In the genomic region with DNA sequence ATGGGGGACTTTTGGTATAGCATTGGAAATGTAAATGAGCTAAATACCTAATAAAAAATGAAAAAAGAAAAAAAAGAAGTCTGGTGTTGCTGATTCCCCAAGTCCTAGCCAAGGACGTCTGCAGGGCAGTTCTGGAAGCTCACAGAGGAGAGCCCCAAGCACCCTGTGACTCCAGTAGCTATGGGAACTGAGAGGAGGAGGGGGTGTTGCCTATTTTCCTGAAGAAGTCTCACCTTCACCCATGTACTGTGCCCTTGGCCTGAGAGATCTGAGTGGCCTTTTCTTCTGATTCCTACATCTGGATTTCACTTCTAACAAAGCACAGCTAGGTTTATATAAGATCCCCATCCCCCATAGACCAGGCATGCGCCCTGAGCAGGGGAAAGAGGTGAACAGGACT, we compare ENCODE assay signal across 17 mouse cellular contexts.
DNase-seq lines count a peak whose midpoint lies in the region; ATAC-seq lines count a peak whose summit lies in the region.
"Had no signal": no experiment of that assay in that cellular context is flagged by ENCODE, and none has a peak within 500 bp of the region (broad histone marks: within the 10 kb centered on the region; RNA-seq: fewer than 3 reads in every experiment).

No protein-coding gene starts in this region.

- H3K4me2 ChIP-seq in hindbrain, embryonic 14.5 days (replicated peaks), result no peak overlapping the region
- no peak overlapping the region for H3K4me2 ChIP-seq in hindbrain, embryonic 13.5 days
- no peak overlapping the region for H3K4me2 ChIP-seq in midbrain, embryonic 14.5 days (ENCODE audit: low read length)
- no peak overlapping the region for H3K4me2 ChIP-seq in midbrain, embryonic 16.5 days (ENCODE audit: low read length)
- no peak overlapping the region for H3K4me2 ChIP-seq in embryonic facial prominence, embryonic 13.5 days
- no peak overlapping the region for H3K4me2 ChIP-seq in limb, embryonic 12.5 days
- H3K4me2 ChIP-seq: heart, embryonic 15.5 days; intestine, embryonic 15.5 days; neural tube, embryonic 12.5 days had no signal

- no peak overlapping the region for H3K9ac ChIP-seq in hindbrain, embryonic 14.5 days
- H3K9ac ChIP-seq in hindbrain, embryonic 13.5 days, result no peak overlapping the region
- no peak overlapping the region for H3K9ac ChIP-seq in midbrain, embryonic 14.5 days (replicated peaks; ENCODE audit: low read length)
- H3K9ac ChIP-seq in midbrain, embryonic 16.5 days (ENCODE audit: low read depth, low read length), result no peak overlapping the region
- H3K9ac ChIP-seq in embryonic facial prominence, embryonic 13.5 days, result no peak overlapping the region
- no peak overlapping the region for H3K9ac ChIP-seq in limb, embryonic 12.5 days (replicated peaks)
- H3K9ac ChIP-seq: heart, embryonic 15.5 days; intestine, embryonic 15.5 days; neural tube, embryonic 12.5 days had no signal

- ATAC-seq in hindbrain, embryonic 14.5 days (ENCODE audit: low FRiP score), result no peak
- ATAC-seq in hindbrain, embryonic 13.5 days (ENCODE audit: low FRiP score), result no peak
- no peak for ATAC-seq in midbrain, embryonic 14.5 days (ENCODE audit: low FRiP score, low TSS enrichment)
- ATAC-seq in midbrain, embryonic 16.5 days, result no peak
- ATAC-seq in embryonic facial prominence, embryonic 13.5 days (ENCODE audit: insufficient number of reproducible peaks, insufficient read depth, low FRiP score, low TSS enrichment, low read depth), result no peak
- ATAC-seq in limb, embryonic 12.5 days (ENCODE audit: insufficient number of reproducible peaks, insufficient read depth, low FRiP score, low TSS enrichment, low read depth), result peak; percentile 66; the same call in 1 of the 2 replicates
- ATAC-seq: intestine, embryonic 15.5 days had no signal

- H3K4me3 ChIP-seq in hindbrain, embryonic 14.5 days (replicated peaks; ENCODE audit: low read length), result no peak overlapping the region
- no peak overlapping the region for H3K4me3 ChIP-seq in hindbrain, embryonic 13.5 days
- no peak overlapping the region for H3K4me3 ChIP-seq in midbrain, embryonic 14.5 days (replicated peaks; ENCODE audit: low read depth, low read length)
- H3K4me3 ChIP-seq in midbrain, embryonic 16.5 days (ENCODE audit: low read depth, low read length), result no peak overlapping the region
- no peak overlapping the region for H3K4me3 ChIP-seq in embryonic facial prominence, embryonic 13.5 days
- H3K4me3 ChIP-seq in limb, embryonic 12.5 days (replicated peaks), result no peak overlapping the region
- H3K4me3 ChIP-seq: heart, embryonic 15.5 days; intestine, embryonic 15.5 days; neural tube, embryonic 12.5 days had no signal

- DNase-seq in hindbrain, embryonic 14.5 days (ENCODE audit: low spot score), result no peak
- no peak for DNase-seq in midbrain, embryonic 14.5 days
- DNase-seq in adrenal gland, adult 18-20 months (ENCODE audit: low spot score in 2 of 2), result no peak
- DNase-seq in cerebellum, adult 11 months, result no peak
- DNase-seq: adrenal gland, postnatal 25 days; cerebellum, adult 9-10 months; gastrocnemius, postnatal 25 days; kidney, adult 9 months; lung, postnatal 10 days; thymus, postnatal 14 days had no signal

- no peaks in the 10 kb centered on the region for H3K9me3 ChIP-seq in hindbrain, embryonic 14.5 days (ENCODE audit: control insufficient read depth, low read length)
- H3K9me3 ChIP-seq in hindbrain, embryonic 13.5 days, result no peaks in the 10 kb centered on the region
- no peaks in the 10 kb centered on the region for H3K9me3 ChIP-seq in midbrain, embryonic 14.5 days (ENCODE audit: control insufficient read depth, low read length)
- no peaks in the 10 kb centered on the region for H3K9me3 ChIP-seq in midbrain, embryonic 16.5 days (replicated peaks; ENCODE audit: control insufficient read depth, low read length, poor library complexity, severe bottlenecking)
- no peaks in the 10 kb centered on the region for H3K9me3 ChIP-seq in embryonic facial prominence, embryonic 13.5 days
- no peaks in the 10 kb centered on the region for H3K9me3 ChIP-seq in limb, embryonic 12.5 days
- H3K9me3 ChIP-seq: heart, embryonic 15.5 days; intestine, embryonic 15.5 days; neural tube, embryonic 12.5 days had no signal

- H3K27me3 ChIP-seq in hindbrain, embryonic 14.5 days (ENCODE audit: control insufficient read depth, insufficient read depth, low read length), result no peaks in the 10 kb centered on the region
- H3K27me3 ChIP-seq in hindbrain, embryonic 13.5 days, result no peaks in the 10 kb centered on the region
- no peaks in the 10 kb centered on the region for H3K27me3 ChIP-seq in midbrain, embryonic 14.5 days (ENCODE audit: control insufficient read depth, insufficient read depth, low read length)
- no peaks in the 10 kb centered on the region for H3K27me3 ChIP-seq in midbrain, embryonic 16.5 days (ENCODE audit: control insufficient read depth, insufficient read depth, low read depth, low read length)
- no peaks in the 10 kb centered on the region for H3K27me3 ChIP-seq in embryonic facial prominence, embryonic 13.5 days
- no peaks in the 10 kb centered on the region for H3K27me3 ChIP-seq in limb, embryonic 12.5 days
- H3K27me3 ChIP-seq: heart, embryonic 15.5 days; intestine, embryonic 15.5 days; neural tube, embryonic 12.5 days had no signal

- H3K4me1 ChIP-seq in hindbrain, embryonic 14.5 days (replicated peaks; ENCODE audit: control insufficient read depth, insufficient read depth, low read length), result peaks cover 23% of the 10 kb centered on the region
- peaks cover 32% of the 10 kb centered on the region for H3K4me1 ChIP-seq in hindbrain, embryonic 13.5 days (replicated peaks)
- H3K4me1 ChIP-seq in midbrain, embryonic 14.5 days (ENCODE audit: control insufficient read depth, insufficient read depth, low read length), result peaks cover 14% of the 10 kb centered on the region
- H3K4me1 ChIP-seq in midbrain, embryonic 16.5 days (ENCODE audit: control insufficient read depth, insufficient read depth, low read length), result peaks cover 15% of the 10 kb centered on the region
- H3K4me1 ChIP-seq in embryonic facial prominence, embryonic 13.5 days, result peaks cover 22% of the 10 kb centered on the region
- peaks cover 37% of the 10 kb centered on the region for H3K4me1 ChIP-seq in limb, embryonic 12.5 days (replicated peaks)

- 0 out of 2 replicates have a peak overlapping the region, but pooled peaks have one; percentile 24 for H3K27ac ChIP-seq in hindbrain, embryonic 14.5 days
- no peak overlapping the region for H3K27ac ChIP-seq in hindbrain, embryonic 13.5 days
- H3K27ac ChIP-seq in midbrain, embryonic 14.5 days (replicated peaks; ENCODE audit: low read depth, low read length), result 0 out of 2 replicates have a peak overlapping the region, but pooled peaks have one; percentile 37
- no peak overlapping the region for H3K27ac ChIP-seq in midbrain, embryonic 16.5 days (ENCODE audit: low read length)
- peak overlapping the region; percentile 17; the same call in 1 of the 2 replicates for H3K27ac ChIP-seq in embryonic facial prominence, embryonic 13.5 days
- H3K27ac ChIP-seq in limb, embryonic 12.5 days, result no peak overlapping the region; the same call in 1 of the 2 replicates
- H3K27ac ChIP-seq: heart, embryonic 15.5 days; intestine, embryonic 15.5 days; neural tube, embryonic 12.5 days had no signal

- WGBS in hindbrain, embryonic 14.5 days, result 59% methylated on average over 2 of the region's 2 CpGs
- 59% methylated on average over 2 of the region's 2 CpGs for WGBS in hindbrain, embryonic 13.5 days
- 54% methylated on average over 2 of the region's 2 CpGs for WGBS in midbrain, embryonic 14.5 days
- 57% methylated on average over 2 of the region's 2 CpGs for WGBS in midbrain, embryonic 16.5 days
- WGBS in embryonic facial prominence, embryonic 13.5 days, result 64% methylated on average over 2 of the region's 2 CpGs
- 27% methylated on average over 2 of the region's 2 CpGs for WGBS in limb, embryonic 12.5 days

- H3K36me3 ChIP-seq in hindbrain, embryonic 14.5 days (replicated peaks; ENCODE audit: control insufficient read depth, insufficient read depth), result no peaks in the 10 kb centered on the region
- H3K36me3 ChIP-seq in hindbrain, embryonic 13.5 days, result peaks cover 4% of the 10 kb centered on the region
- H3K36me3 ChIP-seq in midbrain, embryonic 14.5 days (ENCODE audit: control insufficient read depth, insufficient read depth, low read length), result no peaks in the 10 kb centered on the region; the same call in 1 of the 2 replicates
- H3K36me3 ChIP-seq in midbrain, embryonic 16.5 days (ENCODE audit: control insufficient read depth, insufficient read depth, low read length), result no peaks in the 10 kb centered on the region
- H3K36me3 ChIP-seq in embryonic facial prominence, embryonic 13.5 days, result 0 out of 2 replicates have a peak, but pooled peaks cover 2% of the 10 kb centered on the region
- H3K36me3 ChIP-seq in limb, embryonic 12.5 days, result no peaks in the 10 kb centered on the region
- H3K36me3 ChIP-seq: heart, embryonic 15.5 days; intestine, embryonic 15.5 days had no signal

Comparison
In these comparisons a context has a peak if more than half of its experiments do, and no peak if none do; other contexts are left out.
1. H3K27ac ChIP-seq: peak in hindbrain, embryonic 14.5 days (single experiment), midbrain, embryonic 14.5 days (single experiment) and embryonic facial prominence, embryonic 13.5 days (single experiment); none in hindbrain, embryonic 13.5 days (single experiment), midbrain, embryonic 16.5 days (single experiment) and limb, embryonic 12.5 days (single experiment).